Mouse (Mus musculus) central nervous system, embryonic 18 days (tissue): ENCODE results near the gene Ilf3. TPM values are rescaled to one million over a fixed set of nuclear protein-coding genes. Genes with fewer than 3 reads are reported as not detected.

ENCODE experiments used
- polyA plus RNA-seq: library from polyadenylated mRNA; depleted of rRNA; stranded (reverse); fragments of >200 nt; gene quantifications from 2 replicates; pipeline ENCODE4 v1.2.3, GENCODE M21; 2012; rRNA removed

Gene Ilf3
- polyA plus RNA-seq: 161 and 172 TPM in 2 replicates

DNA sequence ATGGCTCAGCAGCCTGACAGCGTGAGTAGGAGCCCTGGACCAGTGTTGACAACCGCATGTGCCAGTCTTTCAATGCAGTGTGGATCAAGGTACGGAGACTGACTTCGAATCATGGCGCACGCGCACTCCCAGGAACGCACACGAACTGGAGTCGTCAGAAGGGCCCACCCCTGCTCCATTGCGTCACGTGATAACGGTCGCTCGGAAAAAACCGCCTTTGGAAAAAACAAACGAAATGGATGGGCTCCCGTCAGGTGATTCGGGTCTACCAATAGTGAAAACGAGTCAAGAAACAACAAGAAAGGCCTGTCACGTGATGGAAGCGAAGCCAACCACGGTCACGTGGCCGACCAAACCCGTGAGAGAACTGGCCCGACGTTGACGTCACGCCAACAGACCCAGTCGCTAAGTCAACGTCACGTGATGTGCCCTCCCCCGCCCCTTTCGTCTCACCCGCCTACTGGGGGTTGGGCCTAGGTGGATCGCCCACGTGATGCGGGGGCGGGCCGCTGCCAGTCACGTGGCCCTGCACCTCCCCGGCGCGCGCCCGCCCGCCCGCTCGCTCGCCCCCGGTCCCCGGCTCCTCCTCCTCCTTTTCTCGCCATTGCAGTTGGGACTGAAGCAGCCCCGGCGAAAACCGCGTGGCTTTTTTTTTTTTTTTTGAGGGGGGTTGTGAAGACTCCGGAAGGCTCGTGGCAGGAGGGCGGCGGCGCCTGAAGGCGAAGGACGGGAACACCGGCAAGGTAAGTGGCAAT lies at the start of gene Ilf3:
Ilf3 (plus strand) TSS at position 515 of the 755 bp plus-strand sequence.

DNA sequence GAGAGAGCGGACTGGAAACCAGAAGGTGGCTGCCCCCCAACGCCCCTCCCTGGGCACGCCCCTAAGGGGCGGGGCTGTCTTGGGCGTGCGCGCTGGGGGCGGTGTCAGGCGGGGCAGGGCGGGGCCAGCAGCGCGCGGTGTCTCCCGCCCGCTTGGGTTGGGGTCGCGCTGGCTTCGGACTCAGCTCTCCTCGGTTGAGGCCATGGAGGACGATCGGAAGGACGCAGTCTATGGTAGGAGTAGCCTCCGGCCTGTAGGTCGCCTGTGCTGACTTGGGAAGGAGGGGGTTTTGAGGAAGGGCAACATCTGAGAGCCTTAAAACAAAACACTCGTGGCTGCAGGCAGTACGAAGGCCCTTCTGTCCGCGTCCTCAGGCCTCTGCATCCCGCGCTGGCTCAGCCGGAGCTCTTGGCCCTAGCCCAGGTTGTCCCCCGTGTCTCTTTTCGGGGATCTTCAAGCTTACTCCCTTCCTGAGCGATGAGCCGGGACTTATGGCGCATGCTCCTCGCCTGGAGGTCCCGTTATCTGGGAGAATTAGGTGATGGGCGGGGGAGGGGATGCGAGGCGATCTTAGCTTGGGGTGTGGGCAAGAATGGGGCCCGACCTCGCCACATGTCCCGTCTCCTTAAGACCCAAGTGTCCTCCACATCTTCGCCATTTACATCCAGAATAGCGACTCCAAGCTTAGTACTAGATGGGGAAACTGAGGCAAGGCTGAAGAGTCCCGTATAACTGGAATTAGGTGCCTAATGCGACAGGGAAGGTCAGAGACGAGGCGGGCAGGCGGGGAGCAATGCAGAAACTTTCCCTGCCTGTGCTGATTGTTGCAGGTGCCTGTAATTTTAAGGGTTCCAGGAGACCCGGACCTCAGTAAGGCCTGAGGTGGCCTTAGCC lies 46.8 kb upstream of the Ilf3 start, which contains the start of gene Slc44a2:
Slc44a2 (plus strand) TSS at position 80 of the 894 bp plus-strand sequence.

DNA sequence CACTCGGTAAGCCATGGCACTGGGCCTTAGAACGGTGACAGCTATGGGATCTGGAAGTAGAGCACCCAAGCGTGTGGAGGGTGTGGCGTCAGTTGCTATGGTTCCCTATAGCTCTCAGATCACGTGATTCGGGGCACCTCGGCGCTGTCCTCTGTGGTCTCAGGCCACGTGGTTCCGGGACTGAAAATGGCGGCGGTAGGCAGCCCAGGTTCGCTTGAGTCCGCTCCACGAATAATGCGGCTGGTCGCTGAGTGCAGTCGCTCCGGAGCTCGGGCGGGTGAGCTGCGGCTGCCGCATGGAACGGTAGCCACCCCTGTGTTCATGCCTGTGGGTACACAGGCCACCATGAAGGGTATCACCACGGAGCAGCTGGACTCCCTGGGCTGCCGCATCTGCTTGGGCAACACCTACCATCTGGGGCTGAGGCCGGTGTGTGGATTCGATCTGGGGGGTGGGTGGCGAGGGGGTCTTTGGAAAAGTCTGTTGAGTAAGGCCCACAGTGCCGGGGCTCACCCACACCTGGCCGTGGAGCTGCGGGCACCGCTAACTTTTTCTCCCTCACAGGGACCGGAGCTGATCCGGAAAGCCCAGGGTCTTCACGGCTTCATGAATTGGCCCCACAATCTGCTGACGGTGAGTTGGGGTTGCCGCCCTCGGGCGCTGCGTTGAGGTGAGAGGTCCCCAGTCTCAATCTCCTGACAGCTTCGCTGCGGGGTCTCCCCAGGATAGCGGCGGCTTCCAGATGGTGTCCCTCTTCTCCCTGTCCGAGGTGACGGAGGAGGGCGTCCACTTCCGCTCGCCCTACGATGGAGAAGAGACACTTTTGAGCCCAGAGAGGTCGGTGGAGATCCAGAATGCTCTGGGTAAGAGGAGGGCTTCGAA lies 44.2 kb downstream of the Ilf3 start, which contains the start of gene Qtrt1:
Qtrt1 (plus strand) TSS at position 169 of the 882 bp plus-strand sequence.

DNA sequence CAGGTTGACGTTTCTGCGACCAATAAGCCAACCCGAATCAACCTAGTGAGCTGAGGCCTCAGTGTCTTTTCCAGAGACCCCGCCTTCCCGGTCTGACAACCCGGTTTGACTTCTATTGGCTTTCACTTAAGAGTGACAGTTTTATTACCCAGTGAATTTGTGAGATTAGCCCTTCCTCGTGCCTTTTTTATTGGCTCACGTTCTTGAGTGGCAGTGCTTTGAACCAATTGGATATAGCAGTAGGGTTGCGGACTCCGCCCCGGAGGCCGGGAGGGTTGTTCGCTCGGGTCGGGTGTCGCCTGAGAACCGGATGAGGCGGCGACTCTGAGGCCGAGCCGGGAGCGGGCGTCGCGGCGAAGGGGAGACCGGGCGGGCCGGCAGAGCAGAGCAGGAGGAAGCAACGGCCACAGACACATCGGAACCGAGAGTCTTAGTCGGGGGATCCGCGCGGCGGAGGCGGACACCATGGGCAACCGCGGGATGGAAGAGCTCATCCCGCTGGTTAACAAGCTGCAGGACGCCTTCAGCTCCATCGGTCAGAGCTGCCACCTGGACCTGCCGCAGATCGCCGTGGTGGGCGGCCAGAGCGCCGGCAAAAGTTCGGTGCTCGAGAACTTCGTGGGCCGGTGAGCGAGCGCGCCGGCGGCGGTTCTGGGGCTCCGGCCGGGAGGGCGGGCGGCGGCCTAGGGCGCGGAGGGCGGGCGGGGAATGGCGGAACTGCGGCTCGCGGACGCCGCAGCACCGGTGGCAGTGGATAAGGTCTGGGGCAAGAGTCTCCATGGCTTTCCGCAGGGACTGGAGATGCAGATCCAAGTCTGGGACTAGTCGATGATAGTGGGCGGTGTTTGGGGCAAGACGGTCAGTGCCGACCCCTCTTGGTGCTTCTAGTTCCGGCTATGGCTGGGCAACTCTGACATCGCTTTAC lies 57.2 kb downstream of the Ilf3 start, which contains the start of gene Dnm2:
Dnm2 (plus strand) TSS at position 278 of the 925 bp plus-strand sequence.

Other genes starting within 250 kb of the Ilf3 start
- 16.1 and 17.2 TPM in 2 replicates for gene Tyk2, start 236.6 kb upstream of the Ilf3 start, polyA plus RNA-seq
- 190 and 195 TPM in 2 replicates for gene Cdc37, start 217.9 kb upstream of the Ilf3 start, polyA plus RNA-seq
- gene Pde4a, start 202.2 kb upstream of the Ilf3 start, polyA plus RNA-seq: 27.4 and 29.2 TPM in 2 replicates
- gene Keap1, start 128.5 kb upstream of the Ilf3 start, polyA plus RNA-seq: 50.4 and 54.6 TPM in 2 replicates
- gene S1pr5, start 119.4 kb upstream of the Ilf3 start, polyA plus RNA-seq: 3.7 and 4.0 TPM in 2 replicates
- 36.6 and 38.5 TPM in 2 replicates for gene Atg4d, start 102.6 kb upstream of the Ilf3 start, polyA plus RNA-seq
- gene Kri1, start 79.9 kb upstream of the Ilf3 start, polyA plus RNA-seq: 37.2 and 41.4 TPM in 2 replicates
- gene Cdkn2d, start 76.5 kb upstream of the Ilf3 start, polyA plus RNA-seq: 82.3 and 95.8 TPM in 2 replicates
- 4.3 and 4.5 TPM in 2 replicates for gene Ap1m2, start 55.5 kb upstream of the Ilf3 start, polyA plus RNA-seq
- 70.2 and 71.3 TPM in 2 replicates for gene Slc44a2, start 47.2 kb upstream of the Ilf3 start, polyA plus RNA-seq
- 86.6 and 86.7 TPM in 2 replicates for gene Qtrt1, start 44.0 kb downstream of the Ilf3 start, polyA plus RNA-seq
- 66.8 and 77.4 TPM in 2 replicates for gene Dnm2, start 57.0 kb downstream of the Ilf3 start, polyA plus RNA-seq
- 35.4 and 42.5 TPM in 2 replicates for gene Tmed1, start 142.4 kb downstream of the Ilf3 start, polyA plus RNA-seq
- gene AB124611, start 158.3 kb downstream of the Ilf3 start, polyA plus RNA-seq: 0.58 and 0.72 TPM in 2 replicates
- gene Carm1, start 179.0 kb downstream of the Ilf3 start, polyA plus RNA-seq: 79.8 and 94.0 TPM in 2 replicates
- 69.6 and 69.8 TPM in 2 replicates for gene Timm29, start 224.9 kb downstream of the Ilf3 start, polyA plus RNA-seq
- 15.7 and 17.7 TPM in 2 replicates for gene Yipf2, start 225.0 kb downstream of the Ilf3 start, polyA plus RNA-seq
- gene Smarca4, start 248.3 kb downstream of the Ilf3 start, polyA plus RNA-seq: 132 and 146 TPM in 2 replicates